8 mouse cellular contexts compared by ENCODE assay signal in the genomic region with DNA sequence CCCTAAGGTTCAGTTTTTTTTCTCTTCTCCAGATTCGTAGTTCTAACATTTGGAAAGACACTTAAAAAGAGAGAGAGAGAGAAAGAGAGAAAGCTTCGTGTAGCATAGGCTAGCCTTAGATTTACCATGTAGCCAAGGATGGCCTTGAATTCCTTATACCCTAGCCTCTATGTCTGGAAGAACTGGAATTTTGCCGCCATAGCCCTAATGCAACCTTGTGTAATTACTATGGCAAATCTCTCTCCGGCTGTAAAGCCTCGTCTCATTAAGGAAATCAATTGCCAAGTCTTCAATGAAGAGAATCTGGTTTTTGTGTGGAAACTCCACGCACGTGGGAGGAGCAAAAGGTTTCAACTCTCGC. TPM values are rescaled to one million over a fixed set of nuclear protein-coding genes. Genes with fewer than 3 reads are reported as not detected.
DNase-seq lines count a peak whose midpoint lies in the region; ATAC-seq and TF ChIP-seq lines count a peak whose summit lies in the region.

No protein-coding gene starts in this region.

- peak overlapping the region; percentile 83 for H3K4me2 ChIP-seq in heart, embryonic 12.5 days
- peak overlapping the region; percentile 75 for H3K4me2 ChIP-seq in forebrain, embryonic 13.5 days
- H3K4me2 ChIP-seq in liver, embryonic 13.5 days, result peak overlapping the region; percentile 96

- intact Hi-C loops in heart, postnatal 10 days (cut with DNase I), result loop anchor here (5.0 kb wide), 1 partner anchor 184 kb away; no protein-coding TSS in a partner anchor
- intact Hi-C loops in gastrocnemius, postnatal 14 days (cut with DNase I; ENCODE audit: low total_unique reads), result loop anchor here (5.0 to 10.0 kb wide), 2 partner anchors 49 to 366 kb away; partner anchors contain the start of gene Fam166b

- 25% methylated on average over 8 of the region's 8 CpGs for WGBS in heart, embryonic 12.5 days
- WGBS in forebrain, embryonic 13.5 days, result 16% methylated on average over 8 of the region's 8 CpGs
- WGBS in liver, embryonic 13.5 days (ENCODE audit: insufficient replicate concordance), result 26% methylated on average over 8 of the region's 8 CpGs

- H3K4me1 ChIP-seq in heart, embryonic 12.5 days (replicated peaks), result peaks cover 15% of the 10 kb centered on the region; the same call in 1 of the 2 replicates
- H3K4me1 ChIP-seq in E14TG2a.4 (replicated peaks; ENCODE audit: low read depth, low read length), result peaks cover 13% of the 10 kb centered on the region
- peaks cover 21% of the 10 kb centered on the region for H3K4me1 ChIP-seq in forebrain, embryonic 13.5 days
- H3K4me1 ChIP-seq in liver, embryonic 13.5 days (replicated peaks), result peaks cover 17% of the 10 kb centered on the region

- no peak for DNase-seq in heart, postnatal 10 days
- DNase-seq in liver, embryonic 13.5 days, result no peak
- no peak for DNase-seq in adrenal gland, adult 8-10 months
- no peak for DNase-seq in gastrocnemius, postnatal 14 days
- DNase-seq in layer of hippocampus, adult 8-10 months (ENCODE audit: low spot score in 2 of 2), result no peak

- 0 out of 2 replicates have a peak overlapping the region, but pooled peaks have one; percentile 81 for H3K9ac ChIP-seq in heart, embryonic 12.5 days
- 0 out of 2 replicates have a peak overlapping the region, but pooled peaks have one; percentile 84 for H3K9ac ChIP-seq in forebrain, embryonic 13.5 days
- H3K9ac ChIP-seq in liver, embryonic 13.5 days, result no peak overlapping the region

- H3K9me3 ChIP-seq in heart, embryonic 12.5 days (replicated peaks), result no peaks in the 10 kb centered on the region
- H3K9me3 ChIP-seq in E14TG2a.4 (ENCODE audit: low read length), result no peaks in the 10 kb centered on the region
- H3K9me3 ChIP-seq in forebrain, embryonic 13.5 days (replicated peaks), result no peaks in the 10 kb centered on the region
- no peaks in the 10 kb centered on the region for H3K9me3 ChIP-seq in liver, embryonic 13.5 days (replicated peaks)

- H3K36me3 ChIP-seq in heart, embryonic 12.5 days, result no peaks in the 10 kb centered on the region
- H3K36me3 ChIP-seq in E14TG2a.4 (ENCODE audit: insufficient read depth, low read length), result no peaks in the 10 kb centered on the region
- no peaks in the 10 kb centered on the region for H3K36me3 ChIP-seq in forebrain, embryonic 13.5 days (ENCODE audit: poor library complexity, severe bottlenecking)
- no peaks in the 10 kb centered on the region for H3K36me3 ChIP-seq in liver, embryonic 13.5 days

- H3K27ac ChIP-seq in heart, embryonic 12.5 days (ENCODE audit: poor library complexity, severe bottlenecking), result no peak overlapping the region
- peak overlapping the region; percentile 15; the same call in 1 of the 2 replicates for H3K27ac ChIP-seq in forebrain, embryonic 13.5 days
- no peak overlapping the region for H3K27ac ChIP-seq in liver, embryonic 13.5 days

- no peak for TF ChIP-seq CTCF in E14TG2a.4 (conservative IDR thresholded peaks at IDR 0.05; ENCODE audit: low read length)

- H3K27me3 ChIP-seq in heart, embryonic 12.5 days (replicated peaks), result no peaks in the 10 kb centered on the region
- H3K27me3 ChIP-seq in E14TG2a.4 (ENCODE audit: insufficient read depth, low read length), result peaks cover 32% of the 10 kb centered on the region
- H3K27me3 ChIP-seq in forebrain, embryonic 13.5 days, result no peaks in the 10 kb centered on the region
- peaks cover 55% of the 10 kb centered on the region for H3K27me3 ChIP-seq in liver, embryonic 13.5 days

- peak overlapping the region; percentile 76 for H3K4me3 ChIP-seq in heart, embryonic 12.5 days
- H3K4me3 ChIP-seq in E14TG2a.4 (replicated peaks; ENCODE audit: low read length), result peak overlapping the region; percentile 94
- H3K4me3 ChIP-seq in forebrain, embryonic 13.5 days, result peak overlapping the region; percentile 79
- H3K4me3 ChIP-seq in liver, embryonic 13.5 days (replicated peaks), result peak overlapping the region; percentile 66

- no peak for ATAC-seq in heart, embryonic 12.5 days (ENCODE audit: insufficient number of reproducible peaks, low FRiP score)
- ATAC-seq in forebrain, embryonic 13.5 days, result peak; percentile 55
- ATAC-seq in liver, embryonic 13.5 days (ENCODE audit: low read depth), result no peak

RNA-seq across cellular contexts. Expression of gene Unc13b, which starts 0.4 kb away (rescaled TPM):
- polyA plus RNA-seq in heart, embryonic 12.5 days (2016; fragmentation: Nextera tagmentation; extraction: Ambion mirVana), result 15.1 and 15.8 TPM in 2 replicates
- total RNA-seq in heart, postnatal 10 days (2021), result 10 to 100 TPM; 28.3 to 31.4 TPM
- 15.1 and 15.2 TPM in 2 replicates for polyA plus RNA-seq in forebrain, embryonic 13.5 days (2015; fragmentation: Nextera tagmentation; extraction: Ambion mirVana)
- 0.30 and 0.37 TPM in 2 replicates for polyA plus RNA-seq in liver, embryonic 13.5 days (2015; fragmentation: Nextera tagmentation; extraction: Ambion mirVana)
- total RNA-seq in adrenal gland, adult 8-10 months (2022), result 10 to 100 TPM; 17.2 to 33.9 (median 22.9) TPM
- 1 to 10 TPM; 4.1 to 4.6 TPM for total RNA-seq in gastrocnemius, postnatal 14 days (2021)
- total RNA-seq in layer of hippocampus, adult 8-10 months (2022), result 10 to 100 TPM; 38.3 to 56.8 (median 44.9) TPM

RNA-seq across cellular contexts. Expression of gene Fam214b, which starts 12.4 kb away (rescaled TPM):
- polyA plus RNA-seq in heart, embryonic 12.5 days (2016; fragmentation: Nextera tagmentation; extraction: Ambion mirVana), result 17.4 and 19.3 TPM in 2 replicates
- 10 to 100 TPM; 23.6 to 30.7 TPM for total RNA-seq in heart, postnatal 10 days (2021)
- polyA plus RNA-seq in forebrain, embryonic 13.5 days (2015; fragmentation: Nextera tagmentation; extraction: Ambion mirVana), result 33.8 and 42.3 TPM in 2 replicates
- 28.4 and 30.0 TPM in 2 replicates for polyA plus RNA-seq in liver, embryonic 13.5 days (2015; fragmentation: Nextera tagmentation; extraction: Ambion mirVana)
- total RNA-seq in adrenal gland, adult 8-10 months (2022), result 10 to 100 TPM; 49.5 to 64.9 (median 61.1) TPM
- 10 to 100 TPM; 25.1 to 27.8 TPM for total RNA-seq in gastrocnemius, postnatal 14 days (2021)
- total RNA-seq in layer of hippocampus, adult 8-10 months (2022), result 10 to 100 TPM; 39.8 to 46.0 (median 42.9) TPM

RNA-seq across cellular contexts. Expression of gene Stoml2, which starts 26.9 kb away (rescaled TPM):
- 208 and 219 TPM in 2 replicates for polyA plus RNA-seq in heart, embryonic 12.5 days (2016; fragmentation: Nextera tagmentation; extraction: Ambion mirVana)
- total RNA-seq in heart, postnatal 10 days (2021), result 100 to 1,000 TPM in 1 of 2 experiments, 10 to 100 TPM in 1; 99.9 to 106 TPM
- 305 and 335 TPM in 2 replicates for polyA plus RNA-seq in forebrain, embryonic 13.5 days (2015; fragmentation: Nextera tagmentation; extraction: Ambion mirVana)
- polyA plus RNA-seq in liver, embryonic 13.5 days (2015; fragmentation: Nextera tagmentation; extraction: Ambion mirVana), result 270 and 280 TPM in 2 replicates
- total RNA-seq in adrenal gland, adult 8-10 months (2022), result 100 to 1,000 TPM; 204 to 262 (median 242) TPM
- total RNA-seq in gastrocnemius, postnatal 14 days (2021), result 10 to 100 TPM; 82.9 to 84.8 TPM
- 100 to 1,000 TPM in 2 of 4 experiments, 10 to 100 TPM in 2; 97.9 to 106 (median 100) TPM for total RNA-seq in layer of hippocampus, adult 8-10 months (2022)

RNA-seq across cellular contexts. Expression of gene Pigo, which starts 32.8 kb away (rescaled TPM):
- polyA plus RNA-seq in heart, embryonic 12.5 days (2016; fragmentation: Nextera tagmentation; extraction: Ambion mirVana), result 15.8 and 18.7 TPM in 2 replicates
- total RNA-seq in heart, postnatal 10 days (2021), result 10 to 100 TPM; 19.3 to 25.1 TPM
- polyA plus RNA-seq in forebrain, embryonic 13.5 days (2015; fragmentation: Nextera tagmentation; extraction: Ambion mirVana), result 21.4 and 25.3 TPM in 2 replicates
- polyA plus RNA-seq in liver, embryonic 13.5 days (2015; fragmentation: Nextera tagmentation; extraction: Ambion mirVana), result 12.6 and 13.9 TPM in 2 replicates
- total RNA-seq in adrenal gland, adult 8-10 months (2022), result 10 to 100 TPM; 14.8 to 30.8 (median 22.5) TPM
- 1 to 10 TPM; 5.4 to 6.5 TPM for total RNA-seq in gastrocnemius, postnatal 14 days (2021)
- 10 to 100 TPM; 24.1 to 37.2 (median 28.9) TPM for total RNA-seq in layer of hippocampus, adult 8-10 months (2022)

RNA-seq across cellular contexts. Expression of gene Fancg, which starts 48.1 kb away (rescaled TPM):
- 12.2 and 12.9 TPM in 2 replicates for polyA plus RNA-seq in heart, embryonic 12.5 days (2016; fragmentation: Nextera tagmentation; extraction: Ambion mirVana)
- total RNA-seq in heart, postnatal 10 days (2021), result 1 to 10 TPM; 5.8 to 6.7 TPM
- polyA plus RNA-seq in forebrain, embryonic 13.5 days (2015; fragmentation: Nextera tagmentation; extraction: Ambion mirVana), result 22.9 and 23.5 TPM in 2 replicates
- 10.3 and 11.8 TPM in 2 replicates for polyA plus RNA-seq in liver, embryonic 13.5 days (2015; fragmentation: Nextera tagmentation; extraction: Ambion mirVana)
- 10 to 100 TPM in 2 of 4 experiments, 1 to 10 TPM in 2; 8.0 to 17.8 (median 12.5) TPM for total RNA-seq in adrenal gland, adult 8-10 months (2022)
- 1 to 10 TPM; 2.2 to 2.6 TPM for total RNA-seq in gastrocnemius, postnatal 14 days (2021)
- 10 to 100 TPM; 14.0 to 17.1 (median 15.5) TPM for total RNA-seq in layer of hippocampus, adult 8-10 months (2022)
